Mouse (Mus musculus) forebrain, embryonic 13.5 days (tissue): Measurements from ENCODE around the gene Ctu2. TPM values are rescaled to one million over a fixed set of nuclear protein-coding genes. Genes with fewer than 3 reads are reported as not detected.

Experiments
- ATAC-seq: fragments of 200-750 bp; cut with Nextera tagmentation; 2 replicates; pipeline ENCODE4 v1.8.0; 2017
- H3K27ac ChIP-seq: fragments of 300-500 bp; sonication (generic); 2 replicates; pipeline ENCODE4 v1.5.1; 2015; ENCODE audit warnings: inconsistent platforms, mild to moderate bottlenecking, moderate library complexity
- H3K27me3 ChIP-seq: fragments of 300-500 bp; sonication (generic); 2 replicates; pipeline ENCODE4 v1.6.1; 2015; ENCODE audit warnings: mild to moderate bottlenecking, inconsistent platforms
- H3K36me3 ChIP-seq: fragments of 300-500 bp; sonication (generic); 2 replicates; pipeline ENCODE4 v1.6.1; 2015; ENCODE audit warnings: mild to moderate bottlenecking, inconsistent platforms; ENCODE audit not compliant: poor library complexity, severe bottlenecking
- H3K4me1 ChIP-seq: fragments of 300-500 bp; sonication (generic); 2 replicates; pipeline ENCODE4 v1.6.1; 2015; ENCODE audit warnings: inconsistent platforms
- H3K4me2 ChIP-seq: fragments of 300-500 bp; sonication (generic); 2 replicates; pipeline ENCODE4 v1.6.1; 2015; ENCODE audit warnings: inconsistent platforms, mild to moderate bottlenecking, moderate library complexity
- H3K4me3 ChIP-seq: fragments of 300-500 bp; sonication (generic); 2 replicates; pipeline ENCODE4 v1.5.1; 2015; ENCODE audit warnings: mild to moderate bottlenecking, inconsistent platforms
- H3K9ac ChIP-seq: fragments of 300-500 bp; sonication (generic); 2 replicates; pipeline ENCODE4 v1.6.1; 2015; ENCODE audit warnings: mild to moderate bottlenecking, inconsistent platforms
- H3K9me3 ChIP-seq: fragments of 300-500 bp; sonication (generic); replicated peaks from 2 replicates; pipeline ENCODE4 v1.6.1; 2016; ENCODE audit warnings: inconsistent platforms
- WGBS: fragments of 180-500 bp; shearing (Covaris S2); methylation state at CpG from one replicate; pipeline ENCODE4 v1.1.7; 2015; 5-methylcytosine and 5-hydroxymethylcytosine counted together
- polyA plus RNA-seq: library from polyadenylated mRNA; unstranded; fragments of >200 nt; fragmentation: Nextera tagmentation; extraction: Ambion mirVana; gene quantifications from 2 replicates; pipeline ENCODE4 v1.2.1, GENCODE M21; 2015

Gene Ctu2
- polyA plus RNA-seq, 1 experiment from 2014 or later = 69.1 TPM

DNA sequence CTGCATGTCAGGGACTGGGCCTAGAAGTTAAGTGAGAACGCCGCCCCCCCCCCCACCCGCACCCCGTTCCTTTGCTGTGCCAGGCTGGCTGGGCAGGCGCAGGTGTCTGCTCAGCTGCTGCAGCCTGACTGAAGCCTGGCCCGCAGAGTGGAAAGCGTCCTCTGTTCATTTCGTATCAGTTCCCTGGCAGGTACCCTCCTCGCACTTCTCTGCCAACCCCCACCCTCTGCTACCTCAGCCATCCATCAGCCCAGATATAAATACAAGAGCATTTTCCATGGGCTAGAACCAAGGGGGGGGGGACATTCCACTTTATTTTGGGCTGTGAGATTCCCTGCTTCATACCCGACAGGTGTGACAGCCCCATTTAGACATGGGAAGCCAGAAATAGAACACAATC lies 23.8 kb upstream of the Ctu2 start:
- Histone ChIP-seq H3K4me1 (no peaks in the 10 kb centered on the region), H3K9ac (no peak overlapping the region), H3K9me3 (no peaks in the 10 kb centered on the region), H3K4me2 (no peak overlapping the region), H3K4me3 (no peak overlapping the region), H3K27ac (no peak overlapping the region), H3K36me3 (no peaks in the 10 kb centered on the region), H3K27me3 (peaks cover 18% of the 10 kb centered on the region)
- WGBS = 84% methylated on average over 10 of the region's 10 CpGs
- ATAC-seq = no peak

DNA sequence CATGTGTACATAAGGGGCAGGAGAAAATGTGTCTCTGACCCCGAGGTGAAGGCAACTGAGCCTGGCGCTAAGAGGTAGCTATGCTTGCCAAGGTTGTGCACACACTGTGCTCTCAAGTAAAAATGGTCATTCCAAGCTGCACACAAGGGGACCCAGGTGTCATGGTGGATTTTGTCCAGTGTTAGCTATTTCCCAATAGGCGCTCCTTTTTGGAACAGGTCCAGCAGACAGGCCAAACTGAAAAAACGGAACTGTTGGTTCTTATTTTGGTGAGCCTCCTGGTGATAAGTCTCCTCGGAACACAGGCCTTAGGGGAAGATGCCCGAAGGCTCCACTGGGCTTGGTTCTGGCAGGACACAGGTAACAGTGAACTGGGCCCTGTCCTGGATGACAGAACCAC lies 21.5 kb upstream of the Ctu2 start:
- Histone ChIP-seq H3K4me2 (no peak overlapping the region), H3K9ac (no peak overlapping the region), H3K27me3 (peaks cover 38% of the 10 kb centered on the region), H3K4me3 (no peak overlapping the region), H3K36me3 (no peaks in the 10 kb centered on the region), H3K27ac (no peak overlapping the region), H3K9me3 (no peaks in the 10 kb centered on the region), H3K4me1 (no peaks in the 10 kb centered on the region)
- 90% methylated on average over 6 of the region's 6 CpGs for WGBS
- no peak for ATAC-seq

DNA sequence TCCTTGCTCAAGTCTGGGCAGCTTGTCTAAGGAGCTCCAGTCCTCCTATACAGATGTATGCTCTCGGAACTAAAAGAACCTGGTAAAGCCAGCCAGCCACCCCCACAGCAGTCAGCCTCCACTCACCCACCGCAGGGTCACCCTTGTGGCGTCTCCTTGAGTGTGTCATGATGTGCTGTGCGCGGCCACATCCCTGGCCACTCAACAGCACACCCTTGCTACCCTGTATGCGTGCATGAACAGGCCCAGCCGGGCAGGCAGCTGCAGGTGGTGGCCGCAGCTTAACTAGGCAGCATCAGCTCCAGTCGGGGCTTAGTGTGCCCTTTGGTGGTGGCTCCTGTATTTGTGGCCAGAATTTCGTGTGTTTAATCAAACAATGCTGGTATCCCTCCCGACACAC lies 18.8 kb upstream of the Ctu2 start:
- H3K4me3 ChIP-seq = no peak overlapping the region
- H3K4me2 ChIP-seq = no peak overlapping the region
- H3K4me1 ChIP-seq = peaks cover 11% of the 10 kb centered on the region
- no peak overlapping the region for H3K27ac ChIP-seq
- H3K9me3 ChIP-seq = no peaks in the 10 kb centered on the region
- H3K27me3 ChIP-seq = peaks cover 66% of the 10 kb centered on the region
- no peaks in the 10 kb centered on the region for H3K36me3 ChIP-seq
- no peak for ATAC-seq
- 75% methylated on average over 11 of the region's 11 CpGs for WGBS
- H3K9ac ChIP-seq = no peak overlapping the region

DNA sequence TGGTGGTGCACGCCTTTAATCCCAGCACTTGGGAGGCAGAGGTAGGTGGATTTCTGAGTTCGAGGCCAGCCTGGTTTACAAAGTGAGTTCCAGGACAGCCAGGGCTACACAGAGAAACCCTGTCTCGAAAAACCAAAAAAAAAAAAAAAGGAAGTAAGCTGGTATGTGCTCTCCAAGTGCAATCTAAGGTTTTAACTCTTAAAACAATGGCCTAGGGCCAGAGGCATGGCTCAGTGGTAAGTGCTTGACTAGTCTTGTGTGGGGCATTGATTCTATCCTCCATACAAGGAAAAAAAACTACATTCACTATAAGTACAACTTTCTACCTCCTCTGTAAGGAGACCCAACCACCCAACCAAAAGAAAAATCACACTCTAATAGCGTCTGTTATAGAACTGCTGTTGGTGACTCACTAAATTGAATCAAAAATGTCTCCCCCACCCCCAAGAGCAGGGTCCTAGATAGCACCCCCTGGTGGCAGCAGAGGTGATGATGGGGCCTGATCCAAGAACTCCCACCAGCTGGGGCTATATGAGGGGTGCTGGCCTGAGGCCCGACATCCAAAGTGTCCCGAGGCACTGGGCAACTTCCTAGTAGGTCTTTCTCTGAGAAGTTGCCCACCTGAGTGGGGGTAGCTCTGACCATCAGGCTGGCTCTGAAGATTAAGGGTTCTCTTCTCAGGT lies 16.6 kb upstream of the Ctu2 start:
- Histone ChIP-seq H3K27me3 (peaks cover 87% of the 10 kb centered on the region), H3K4me2 (no peak overlapping the region)
- 64% methylated on average over 6 of the region's 6 CpGs for WGBS

DNA sequence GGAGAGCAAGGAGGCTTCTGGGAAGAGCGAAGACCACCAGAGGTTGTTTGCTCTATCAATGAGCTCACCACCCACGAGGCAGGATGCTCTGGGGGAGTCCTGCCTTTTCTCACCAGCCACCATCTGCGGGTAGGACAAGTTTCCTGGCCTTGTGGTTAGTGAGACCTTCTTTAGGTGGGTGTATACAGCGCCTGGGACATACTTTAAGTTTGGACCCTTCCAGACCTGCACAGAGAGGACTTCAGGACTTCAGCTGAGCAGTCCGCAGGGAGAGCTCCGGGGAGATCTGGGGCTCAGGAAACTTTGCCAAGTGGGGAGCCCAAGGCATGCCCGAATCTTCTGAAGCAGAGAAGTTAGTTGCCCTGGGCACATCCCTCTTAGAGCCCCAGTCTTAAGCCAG lies 16.0 kb upstream of the Ctu2 start:
- H3K36me3 ChIP-seq = no peaks in the 10 kb centered on the region
- no peak overlapping the region for H3K9ac ChIP-seq
- H3K27ac ChIP-seq = no peak overlapping the region
- no peaks in the 10 kb centered on the region for H3K9me3 ChIP-seq
- peaks cover 84% of the 10 kb centered on the region for H3K27me3 ChIP-seq
- H3K4me3 ChIP-seq = peak overlapping the region; percentile 35; the same call in 1 of the 2 replicates
- H3K4me2 ChIP-seq = peak overlapping the region; percentile 65
- peaks cover 11% of the 10 kb centered on the region for H3K4me1 ChIP-seq
- no peak for ATAC-seq
- 35% methylated on average over 7 of the region's 7 CpGs for WGBS

More for the DNA sequence above, 16.6 kb upstream of the Ctu2 start:
- Histone ChIP-seq H3K9ac (no peak overlapping the region), H3K27ac (no peak overlapping the region), H3K4me3 (no peak overlapping the region), H3K4me1 (peaks cover 11% of the 10 kb centered on the region), H3K9me3 (no peaks in the 10 kb centered on the region), H3K36me3 (no peaks in the 10 kb centered on the region)
- ATAC-seq = no peak

DNA sequence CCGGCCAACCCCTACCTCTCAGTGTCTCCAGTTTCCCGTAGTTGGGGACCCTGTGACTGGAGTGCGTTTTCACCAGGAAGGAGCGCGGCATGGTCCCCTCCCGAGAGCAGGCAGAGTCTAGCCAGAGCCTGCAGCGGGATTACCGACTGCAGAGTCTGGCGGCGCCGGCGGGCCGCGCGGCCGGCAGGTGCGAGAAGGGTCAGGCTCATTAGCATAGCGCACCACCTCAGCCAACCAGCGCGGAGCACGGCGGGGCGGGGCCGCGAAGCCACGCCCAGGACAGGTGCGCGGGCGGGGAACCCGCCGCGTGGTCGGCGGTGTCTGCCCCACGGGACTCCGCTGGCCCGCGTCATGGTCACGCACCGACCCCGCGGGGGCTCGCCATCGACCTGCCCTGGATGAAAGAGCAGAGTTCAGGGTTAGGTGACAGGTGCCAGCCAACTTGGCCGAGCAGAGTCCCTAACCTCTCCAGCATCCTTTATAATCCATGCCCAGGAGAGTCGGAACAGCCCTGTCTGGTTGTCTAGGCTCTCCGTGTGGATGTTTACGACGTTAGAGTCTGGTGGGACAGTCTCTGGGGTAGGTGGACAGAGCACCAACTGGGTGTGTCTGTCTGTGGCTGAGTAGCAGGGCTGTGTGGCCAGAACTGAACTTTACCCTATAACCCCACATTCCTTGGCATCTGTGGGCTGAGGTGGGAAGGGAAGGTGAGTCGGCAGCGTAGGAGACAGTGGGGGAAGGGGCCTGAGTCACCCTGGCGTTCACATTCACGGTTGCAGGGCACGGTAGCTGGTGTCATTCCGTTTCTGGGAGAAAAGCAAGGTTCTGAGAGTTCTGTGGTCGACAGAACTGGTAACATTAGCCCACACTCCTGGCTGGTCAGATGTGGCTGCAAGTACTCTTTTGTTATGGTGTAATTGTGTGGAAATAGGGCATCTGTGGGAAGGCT lies 15.1 kb upstream of the Ctu2 start, which contains the start of gene Snai3:
TSS of gene Snai3 (minus strand) at position 210 of the 949 bp plus-strand sequence.
- H3K9me3 ChIP-seq = no peaks in the 10 kb centered on the region
- peaks cover 11% of the 10 kb centered on the region for H3K4me1 ChIP-seq
- H3K4me3 ChIP-seq = peak within 1 kb of the TSS; percentile 35
- peaks cover 6% of the 10 kb centered on the region for H3K36me3 ChIP-seq
- peak within 1 kb of the TSS; percentile 65 for H3K4me2 ChIP-seq
- 4% methylated on average over 29 of the region's 56 CpGs for WGBS
- peak; percentile 38; the same call in 1 of the 2 replicates for ATAC-seq
- H3K27me3 ChIP-seq = peaks cover 82% of the 10 kb centered on the region
- peak within 1 kb of the TSS; percentile 36 for H3K9ac ChIP-seq
- H3K27ac ChIP-seq = no peak within 1 kb of the TSS

DNA sequence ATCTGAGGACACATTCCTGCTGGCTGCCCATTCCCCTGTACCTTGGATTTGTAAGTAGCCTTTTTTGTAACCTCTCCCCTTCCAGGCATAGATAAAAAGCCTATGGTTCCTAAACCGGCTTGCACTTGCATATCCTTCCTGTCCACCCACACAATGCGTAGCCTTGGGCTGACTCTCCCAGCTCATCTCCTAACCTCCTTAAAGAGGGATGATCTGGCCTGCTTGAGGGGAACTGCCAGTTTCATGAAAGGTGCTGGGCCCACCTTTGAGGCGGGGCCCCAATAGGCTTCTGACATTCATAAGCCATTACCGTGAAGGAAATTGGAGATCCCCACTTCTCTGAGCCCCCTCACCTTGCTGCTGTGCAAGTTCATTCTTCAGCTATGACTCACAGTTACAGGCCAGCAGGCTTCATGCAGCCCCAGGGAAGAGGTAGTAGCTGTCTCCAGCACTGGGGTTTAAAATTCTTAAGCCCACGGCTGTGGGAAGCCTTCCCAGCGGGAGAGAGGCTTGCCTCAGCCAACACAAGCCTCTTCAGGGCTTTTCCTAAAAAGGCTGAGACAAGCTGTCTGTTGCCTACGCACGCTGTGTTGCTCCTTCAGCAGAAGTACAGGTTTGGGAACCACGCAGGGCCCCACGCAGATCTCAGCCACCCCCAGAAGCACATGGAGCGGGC lies 14.3 kb upstream of the Ctu2 start:
- ATAC-seq = no peak
- peaks cover 74% of the 10 kb centered on the region for H3K27me3 ChIP-seq
- 65% methylated on average over 11 of the region's 11 CpGs for WGBS
- peaks cover 11% of the 10 kb centered on the region for H3K4me1 ChIP-seq
- no peak overlapping the region for H3K4me2 ChIP-seq
- H3K36me3 ChIP-seq = peaks cover 13% of the 10 kb centered on the region
- no peak overlapping the region for H3K9ac ChIP-seq
- H3K27ac ChIP-seq = no peak overlapping the region
- H3K9me3 ChIP-seq = no peaks in the 10 kb centered on the region
- no peak overlapping the region for H3K4me3 ChIP-seq

DNA sequence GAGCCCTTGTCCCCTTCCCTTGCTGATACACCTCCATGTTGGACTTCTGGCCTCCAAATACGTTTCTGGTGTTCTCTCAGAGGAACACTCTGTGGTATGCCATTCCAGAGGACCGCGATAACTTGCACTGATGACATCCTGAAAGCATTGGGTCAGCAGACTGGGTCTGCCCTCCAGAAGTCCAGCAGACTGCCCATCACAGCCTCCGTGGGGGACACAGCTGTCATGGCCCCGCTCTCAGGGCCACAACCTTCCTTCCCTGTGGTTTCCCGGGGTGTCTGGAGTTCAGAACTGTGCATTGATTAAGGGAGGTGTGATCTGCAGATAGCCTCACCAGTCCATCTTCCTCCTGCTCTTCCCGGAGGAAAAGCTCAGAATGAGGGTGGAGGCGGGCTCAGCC lies 13.4 kb upstream of the Ctu2 start:
- H3K27ac ChIP-seq = no peak overlapping the region
- no peak overlapping the region for H3K4me3 ChIP-seq
- ATAC-seq = no peak
- no peak overlapping the region for H3K9ac ChIP-seq
- H3K27me3 ChIP-seq = peaks cover 65% of the 10 kb centered on the region
- 69% methylated on average over 8 of the region's 8 CpGs for WGBS
- H3K4me2 ChIP-seq = no peak overlapping the region
- peaks cover 11% of the 10 kb centered on the region for H3K4me1 ChIP-seq
- peaks cover 22% of the 10 kb centered on the region for H3K36me3 ChIP-seq
- no peaks in the 10 kb centered on the region for H3K9me3 ChIP-seq

DNA sequence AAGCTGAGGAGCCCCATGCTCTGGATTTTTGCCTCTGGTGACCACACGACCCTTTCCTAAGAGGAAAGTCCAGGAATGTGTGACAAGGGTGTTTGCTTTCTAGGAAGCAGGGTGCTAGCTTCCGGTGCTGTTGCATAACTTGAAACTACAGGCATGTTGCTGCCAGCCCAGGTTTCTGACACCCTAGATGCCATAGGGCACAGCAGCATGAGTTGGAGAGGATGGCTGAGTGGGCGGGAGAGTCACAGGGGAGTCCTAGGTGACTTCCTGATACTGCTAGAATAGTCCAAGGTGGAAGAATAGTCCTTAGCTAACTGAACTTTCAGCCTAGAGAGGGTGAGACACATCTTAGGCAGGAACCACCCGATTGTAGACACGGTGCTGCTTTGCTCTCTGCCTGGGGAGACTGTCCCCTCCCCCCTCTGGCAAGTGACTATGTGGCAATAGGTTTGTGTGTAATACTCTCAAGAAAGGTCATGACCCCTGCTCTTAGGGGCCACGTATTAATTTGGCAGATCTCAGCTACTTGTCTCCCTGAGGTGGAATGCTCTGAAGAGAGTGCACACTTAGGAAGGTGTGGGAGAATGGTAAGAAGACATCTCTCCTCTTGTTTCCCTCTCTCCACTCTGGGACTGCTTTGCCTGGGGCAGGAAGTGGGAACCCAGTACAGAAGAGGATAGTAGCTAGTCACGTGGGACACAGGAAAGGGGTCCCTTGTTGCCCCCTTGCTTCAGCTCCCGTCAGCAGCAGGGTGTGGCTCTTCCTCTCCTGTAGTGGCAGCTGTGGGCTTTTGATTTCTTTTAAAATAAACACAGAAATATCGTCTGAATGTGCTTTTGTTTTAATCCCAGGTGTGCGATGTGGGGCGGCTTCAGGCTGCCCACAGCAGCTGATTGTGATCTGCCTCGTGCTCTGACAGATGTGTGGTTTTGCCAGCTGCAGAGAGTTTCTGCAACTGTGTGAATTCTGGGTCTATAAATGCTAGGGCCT lies 12.0 kb upstream of the Ctu2 start:
- Histone ChIP-seq H3K27me3 (peaks cover 53% of the 10 kb centered on the region), H3K4me1 (peaks cover 11% of the 10 kb centered on the region), H3K36me3 (peaks cover 36% of the 10 kb centered on the region), H3K4me2 (no peak overlapping the region), H3K4me3 (no peak overlapping the region), H3K27ac (no peak overlapping the region), H3K9me3 (no peaks in the 10 kb centered on the region), H3K9ac (no peak overlapping the region)
- WGBS = 71% methylated on average over 12 of the region's 12 CpGs
- ATAC-seq = no peak

DNA sequence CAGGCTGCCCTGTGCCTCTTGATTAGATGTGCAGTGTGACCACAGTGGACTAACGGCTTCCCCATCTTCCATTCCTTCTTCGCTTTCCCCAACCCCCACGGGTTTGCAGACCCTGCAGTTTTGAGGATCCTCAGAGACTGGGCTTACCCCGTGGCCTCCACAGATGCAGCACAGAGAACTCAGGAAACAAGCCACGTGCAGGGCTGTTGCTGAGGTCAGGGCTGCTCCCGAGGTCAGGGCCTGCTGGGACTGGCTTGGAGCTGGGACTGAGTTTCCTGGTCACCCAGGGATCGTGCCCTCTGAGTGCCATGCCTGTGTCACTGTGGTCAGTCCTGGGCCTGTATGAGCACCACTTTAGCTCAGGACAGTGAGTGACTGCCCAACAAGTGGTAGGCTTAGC lies 11.0 kb upstream of the Ctu2 start:
- ATAC-seq = no peak
- no peak overlapping the region for H3K9ac ChIP-seq
- peaks cover 10% of the 10 kb centered on the region for H3K4me1 ChIP-seq
- no peaks in the 10 kb centered on the region for H3K9me3 ChIP-seq
- no peak overlapping the region for H3K4me3 ChIP-seq
- WGBS = 78% methylated on average over 7 of the region's 7 CpGs
- H3K27ac ChIP-seq = no peak overlapping the region
- no peak overlapping the region for H3K4me2 ChIP-seq
- H3K36me3 ChIP-seq = peaks cover 41% of the 10 kb centered on the region
- H3K27me3 ChIP-seq = peaks cover 43% of the 10 kb centered on the region

DNA sequence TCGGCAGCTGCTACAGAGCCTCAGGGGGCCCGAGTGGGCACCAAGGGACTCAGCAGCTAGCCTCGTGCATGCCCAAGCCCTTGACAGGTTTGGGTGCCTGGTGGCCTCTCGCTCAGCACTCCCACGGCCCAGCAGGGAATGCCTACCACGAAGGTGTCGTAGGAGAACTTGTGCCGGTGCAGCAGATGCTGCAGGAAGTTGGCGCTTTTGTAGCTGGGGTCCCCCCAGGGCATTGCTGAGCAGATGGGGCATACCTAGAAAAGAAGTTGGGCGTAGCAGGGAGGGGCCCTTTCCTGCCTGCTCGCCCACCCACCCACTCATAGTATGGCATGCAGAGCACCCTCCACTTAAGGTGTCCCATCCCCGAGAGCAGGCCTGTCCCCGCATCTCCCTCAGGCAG lies 8.1 kb upstream of the Ctu2 start:
- 93% methylated on average over 13 of the region's 13 CpGs for WGBS
- peaks cover 55% of the 10 kb centered on the region for H3K36me3 ChIP-seq

More for the DNA sequence above, 8.1 kb upstream of the Ctu2 start:
- Histone ChIP-seq H3K27ac (no peak overlapping the region), H3K4me3 (no peak overlapping the region), H3K9ac (no peak overlapping the region), H3K4me2 (no peak overlapping the region), H3K27me3 (peaks cover 14% of the 10 kb centered on the region), H3K4me1 (no peaks in the 10 kb centered on the region), H3K9me3 (no peaks in the 10 kb centered on the region)
- ATAC-seq = no peak
